Mouse (Mus musculus) right cerebral cortex, postnatal 10 days (tissue): ENCODE results near the gene Tnfrsf13b.

Source experiments
- DNase-seq, 2 experiments: peaks; one replicate each; pipeline ENCODE4 v3.0.0; 2021; ENCODE audit warnings: low spot score in 2 of 2

Gene Tnfrsf13b

GRCm38 (mm10) chr11:61126606-61127355 is at the start of gene Tnfrsf13b:
Tnfrsf13b (plus strand) TSS chr11:61126755.
- no peak for DNase-seq

GRCm38 (mm10) chr11:61081624-61082023 is 44.9 kb upstream of the Tnfrsf13b start:
- DNase-seq = no peak

- DNase-seq = no peak
Measured at GRCm38 (mm10) chr11:61090195-61090594, 36.4 kb upstream of the Tnfrsf13b start.

- DNase-seq = no peak
Measured at GRCm38 (mm10) chr11:61091192-61091591, 35.4 kb upstream of the Tnfrsf13b start.

GRCm38 (mm10) chr11:61091642-61092262 is 34.8 kb upstream of the Tnfrsf13b start:
- peak; percentile 81 to 90 for DNase-seq

GRCm38 (mm10) chr11:61098046-61098445 is 28.5 kb upstream of the Tnfrsf13b start:
- no peak for DNase-seq

- DNase-seq = no peak
Measured at GRCm38 (mm10) chr11:61102397-61103339, 23.9 kb upstream of the Tnfrsf13b start.

GRCm38 (mm10) chr11:61104241-61104901 is 22.2 kb upstream of the Tnfrsf13b start:
- peak; percentile 86 to 92 for DNase-seq

GRCm38 (mm10) chr11:61108911-61109361 is 17.6 kb upstream of the Tnfrsf13b start:
- DNase-seq = no peak

GRCm38 (mm10) chr11:61109707-61110106 is 16.8 kb upstream of the Tnfrsf13b start:
- DNase-seq = no peak

GRCm38 (mm10) chr11:61110113-61110512 is 16.4 kb upstream of the Tnfrsf13b start:
- no peak for DNase-seq

GRCm38 (mm10) chr11:61110928-61111327 is 15.6 kb upstream of the Tnfrsf13b start:
- no peak for DNase-seq

- DNase-seq = no peak
Measured at GRCm38 (mm10) chr11:61111472-61111871, 15.1 kb upstream of the Tnfrsf13b start.

GRCm38 (mm10) chr11:61112323-61112995 is 14.1 kb upstream of the Tnfrsf13b start:
- DNase-seq = no peak

- no peak for DNase-seq
Measured at GRCm38 (mm10) chr11:61116226-61116625, 10.3 kb upstream of the Tnfrsf13b start.

- DNase-seq = no peak
Measured at GRCm38 (mm10) chr11:61119996-61120583, 6.5 kb upstream of the Tnfrsf13b start.

- no peak for DNase-seq
Measured at GRCm38 (mm10) chr11:61122283-61122768, 4.2 kb upstream of the Tnfrsf13b start.

GRCm38 (mm10) chr11:61122769-61123288 is 3.7 kb upstream of the Tnfrsf13b start:
- DNase-seq = no peak

GRCm38 (mm10) chr11:61123886-61124285 is 2.7 kb upstream of the Tnfrsf13b start:
- DNase-seq = no peak

- DNase-seq = no peak
Measured at GRCm38 (mm10) chr11:61125970-61126369, 585 bp upstream of the Tnfrsf13b start.
